Mouse (Mus musculus) myocyte (in vitro differentiated cells): ENCODE results near the gene Camsap2. TPM values are rescaled to one million over a fixed set of nuclear protein-coding genes. Genes with fewer than 3 reads are reported as not detected.

Source experiments
- H3K27me3 ChIP-seq: one replicate; pipeline ENCODE4 v1.6.1; 2011; ENCODE audit not compliant: control insufficient read depth, insufficient read depth, insufficient read length
- H3K36me3 ChIP-seq: one replicate; pipeline ENCODE4 v1.6.1; 2011; ENCODE audit not compliant: control insufficient read depth, insufficient read depth
- H3K4me2 ChIP-seq: one replicate; pipeline ENCODE4 v1.6.1; 2011; ENCODE audit warnings: low read depth, control low read depth
- H3K4me3 ChIP-seq: one replicate; pipeline ENCODE4 v1.5.1; 2011; ENCODE audit warnings: mild to moderate bottlenecking, control low read depth, moderate library complexity
- H3K79me2 ChIP-seq: one replicate; pipeline ENCODE4 v1.6.1; 2011; ENCODE audit not compliant: control insufficient read depth, insufficient read depth
- H3ac ChIP-seq: one replicate; pipeline ENCODE4 v1.6.1; 2011; ENCODE audit not compliant: control insufficient read depth, insufficient read length
- CEBPB ChIP-seq: IDR thresholded peaks from 2 replicates; pipeline ENCODE4 v1.6.1; 2011; ENCODE audit warnings: mild to moderate bottlenecking, moderate library complexity; ENCODE audit not compliant: poor library complexity, insufficient read depth, severe bottlenecking
- E2F4 ChIP-seq: IDR thresholded peaks from one replicate; pipeline ENCODE4 v1.6.1; 2011; ENCODE audit warnings: mild to moderate bottlenecking, control low read depth, moderate library complexity; ENCODE audit not compliant: insufficient read depth
- MAX ChIP-seq: IDR thresholded peaks from one replicate; pipeline ENCODE4 v1.6.1; 2011; ENCODE audit warnings: low read depth, mild to moderate bottlenecking, control low read depth
- MYOD1 ChIP-seq, 3 experiments: IDR thresholded peaks; one replicate each; pipeline ENCODE4 v1.6.1; 2011; ENCODE audit warnings: control low read depth in 2 of 3, low read depth in 2 of 3, mild to moderate bottlenecking in 2 of 3, moderate library complexity in 1 of 3; ENCODE audit not compliant: insufficient read length in 2 of 3, control insufficient read depth in 1 of 3
- MYOG ChIP-seq, 3 experiments: IDR thresholded peaks; one replicate each; pipeline ENCODE4 v1.6.1; 2011; ENCODE audit warnings: control low read depth in 2 of 3, low read depth in 2 of 3, mild to moderate bottlenecking in 2 of 3; ENCODE audit not compliant: insufficient read length in 2 of 3, control insufficient read depth in 1 of 3, insufficient read depth in 1 of 3
- POLR2A ChIP-seq: IDR thresholded peaks from one replicate; pipeline ENCODE4 v1.6.1; 2011; ENCODE audit warnings: low read depth, mild to moderate bottlenecking, control low read depth, moderate library complexity; ENCODE audit not compliant: insufficient read length
- POLR2AphosphoS2 ChIP-seq: IDR thresholded peaks from one replicate; pipeline ENCODE4 v1.6.1; 2011; ENCODE audit warnings: low read depth, control low read depth; ENCODE audit not compliant: insufficient read length
- REST ChIP-seq: IDR thresholded peaks from one replicate; pipeline ENCODE4 v1.6.1; 2011; ENCODE audit warnings: mild to moderate bottlenecking, control low read depth, moderate library complexity; ENCODE audit not compliant: insufficient read depth, insufficient read length
- SRF ChIP-seq: IDR thresholded peaks from one replicate; pipeline ENCODE4 v1.6.1; 2011; ENCODE audit warnings: low read depth; ENCODE audit not compliant: control insufficient read depth, insufficient read length
- TCF12 ChIP-seq: IDR thresholded peaks from one replicate; pipeline ENCODE4 v1.6.1; 2011; ENCODE audit warnings: mild to moderate bottlenecking, control low read depth; ENCODE audit not compliant: poor library complexity, insufficient read depth, severe bottlenecking
- TCF3 ChIP-seq: IDR thresholded peaks from one replicate; pipeline ENCODE4 v1.6.1; 2011; ENCODE audit warnings: low read depth, control low read depth; ENCODE audit not compliant: insufficient read length
- USF1 ChIP-seq: IDR thresholded peaks from one replicate; pipeline ENCODE4 v1.6.1; 2011; ENCODE audit warnings: low read depth, mild to moderate bottlenecking, control low read depth, moderate library complexity
- polyA plus RNA-seq: library from polyadenylated mRNA; unstranded; fragments of >200 nt; fragmentation: generic; extraction: Trizol; gene quantifications from one replicate; pipeline ENCODE4 v1.2.1, GENCODE M21; 2012; ENCODE audit warnings: missing spikeins

Camsap2 gene
- polyA plus RNA-seq, 1 experiment, result 6.8 TPM

- H3K4me3 ChIP-seq, result no peak overlapping the region
- peaks cover 26% of the 10 kb centered on the region for H3K79me2 ChIP-seq
- H3K27me3 ChIP-seq, result no peaks in the 10 kb centered on the region
- H3K36me3 ChIP-seq, result peaks cover 17% of the 10 kb centered on the region
- H3ac ChIP-seq, result no peak overlapping the region
- no peak overlapping the region for H3K4me2 ChIP-seq
- TF ChIP-seq POLR2A (no peak), MYOD1 (IDR thresholded peaks at IDR 0.05; ENCODE audit: control insufficient read depth in 1 of 3, insufficient read length in 2 of 3, low read depth in 2 of 3) (no peak), CEBPB (no peak), POLR2AphosphoS2 (no peak)
Observed at GRCm38 (mm10) chr1:136226626-136227025, 119.3 kb downstream of the Camsap2 start.

- Histone ChIP-seq H3K36me3 (peaks cover 17% of the 10 kb centered on the region), H3ac (no peak overlapping the region), H3K4me2 (no peak overlapping the region), H3K79me2 (peaks cover 19% of the 10 kb centered on the region), H3K4me3 (no peak overlapping the region), H3K27me3 (no peaks in the 10 kb centered on the region)
- TF ChIP-seq SRF (no peak), REST (no peak), MAX (no peak), USF1 (no peak)
Observed at GRCm38 (mm10) chr1:136225846-136226245, 120.1 kb downstream of the Camsap2 start.

- Histone ChIP-seq H3K79me2 (peaks cover 4% of the 10 kb centered on the region), H3K4me2 (no peak overlapping the region), H3K36me3 (peaks cover 22% of the 10 kb centered on the region), H3K27me3 (no peaks in the 10 kb centered on the region), H3ac (no peak overlapping the region), H3K4me3 (no peak overlapping the region)
- no peak for TF ChIP-seq POLR2AphosphoS2
- no peak for TF ChIP-seq MAX
- TF ChIP-seq POLR2A, result no peak
- no peak for TF ChIP-seq REST
- TF ChIP-seq E2F4, result no peak
- TF ChIP-seq MYOG (IDR thresholded peaks at IDR 0.05; ENCODE audit: control insufficient read depth in 1 of 3, insufficient read depth in 1 of 3, insufficient read length in 2 of 3, low read depth in 2 of 3), result no peak
- no peak for TF ChIP-seq CEBPB
- TF ChIP-seq TCF12, result no peak
- no peak for TF ChIP-seq SRF
- no peak for TF ChIP-seq TCF3
Observed at GRCm38 (mm10) chr1:136223758-136224342, 122.1 kb downstream of the Camsap2 start.

GRCm38 (mm10) chr1:136222386-136222785, 123.5 kb downstream of the Camsap2 start:
- Histone ChIP-seq H3ac (no peak overlapping the region), H3K4me3 (no peak overlapping the region), H3K36me3 (peaks cover 33% of the 10 kb centered on the region), H3K4me2 (no peak overlapping the region), H3K79me2 (no peaks in the 10 kb centered on the region), H3K27me3 (no peaks in the 10 kb centered on the region)
- TF ChIP-seq CEBPB, result no peak
- TF ChIP-seq E2F4, result no peak
- no peak for TF ChIP-seq MYOG (IDR thresholded peaks at IDR 0.05; ENCODE audit: control insufficient read depth in 1 of 3, insufficient read depth in 1 of 3, insufficient read length in 2 of 3, low read depth in 2 of 3)
- no peak for TF ChIP-seq TCF3
- no peak for TF ChIP-seq SRF
- TF ChIP-seq MYOD1 (IDR thresholded peaks at IDR 0.05; ENCODE audit: control insufficient read depth in 1 of 3, insufficient read length in 2 of 3, low read depth in 2 of 3), result no peak
- no peak for TF ChIP-seq TCF12
- no peak for TF ChIP-seq POLR2A
- TF ChIP-seq USF1, result no peak
- no peak for TF ChIP-seq MAX
- no peak for TF ChIP-seq REST
- no peak for TF ChIP-seq POLR2AphosphoS2

- peaks cover 42% of the 10 kb centered on the region for H3K36me3 ChIP-seq
- TF ChIP-seq MYOG (IDR thresholded peaks at IDR 0.05; ENCODE audit: control insufficient read depth in 1 of 3, insufficient read depth in 1 of 3, insufficient read length in 2 of 3, low read depth in 2 of 3), result no peak
- no peak for TF ChIP-seq MAX
- TF ChIP-seq CEBPB, result no peak
- TF ChIP-seq MYOD1 (IDR thresholded peaks at IDR 0.05; ENCODE audit: control insufficient read depth in 1 of 3, insufficient read length in 2 of 3, low read depth in 2 of 3), result no peak
- TF ChIP-seq TCF12, result no peak
- no peak for TF ChIP-seq SRF
- no peak for TF ChIP-seq USF1
- no peak for TF ChIP-seq POLR2A
- H3K4me2 ChIP-seq, result no peak overlapping the region
- no peaks in the 10 kb centered on the region for H3K27me3 ChIP-seq
- no peak overlapping the region for H3K4me3 ChIP-seq
- no peak overlapping the region for H3ac ChIP-seq
- H3K79me2 ChIP-seq, result no peaks in the 10 kb centered on the region
Observed at GRCm38 (mm10) chr1:136220037-136220871, 125.7 kb downstream of the Camsap2 start.

Other genes starting within 250 kb of the Camsap2 start
- gene Kif21b, start 214.7 kb downstream of the Camsap2 start, polyA plus RNA-seq, result 16.8 TPM
- gene Mroh3, start 133.3 kb downstream of the Camsap2 start, polyA plus RNA-seq, result 0.16 TPM
- 11.1 TPM for gene Inava, start 111.8 kb downstream of the Camsap2 start, polyA plus RNA-seq
- gene Gpr25, start 85.2 kb downstream of the Camsap2 start, polyA plus RNA-seq, result 0.18 TPM
- 8.0 TPM for gene Ddx59, start 69.2 kb upstream of the Camsap2 start, polyA plus RNA-seq
- gene Kif14, start 120.2 kb upstream of the Camsap2 start, polyA plus RNA-seq, result 1.9 TPM